Mouse (Mus musculus): ENCODE results near the gene Tubb3.
"Not testable (repeated sequence)": the region's sequence is repeated elsewhere in the genome, so short reads cannot be mapped to it uniquely, and the experiment has no call there.

Tubb3 gene

GRCm38 (mm10) chr8:123412560-123413170, 1.4 kb downstream of the Tubb3 start:
- DNase-seq (ENCODE audit: low spot score) = no peak

GRCm38 (mm10) chr8:123414255-123414654, 3.0 kb downstream of the Tubb3 start:
- DNase-seq (ENCODE audit: low spot score) = no peak

- not testable (repeated sequence) for DNase-seq (ENCODE audit: low spot score)
These were observed 3.9 kb downstream of the Tubb3 start for GRCm38 (mm10) chr8:123414997-123415696.

GRCm38 (mm10) chr8:123415967-123416943, 5.0 kb downstream of the Tubb3 start:
- no peak for DNase-seq (ENCODE audit: low spot score)

- DNase-seq (ENCODE audit: low spot score) = no peak
These were observed 5.8 kb downstream of the Tubb3 start for GRCm38 (mm10) chr8:123416944-123417555.

- no peak for DNase-seq (ENCODE audit: low spot score)
These were observed 8.5 kb downstream of the Tubb3 start for GRCm38 (mm10) chr8:123419711-123420110.

- no peak for DNase-seq (ENCODE audit: low spot score)
These were observed 9.5 kb downstream of the Tubb3 start for GRCm38 (mm10) chr8:123420525-123421281.

DNA sequence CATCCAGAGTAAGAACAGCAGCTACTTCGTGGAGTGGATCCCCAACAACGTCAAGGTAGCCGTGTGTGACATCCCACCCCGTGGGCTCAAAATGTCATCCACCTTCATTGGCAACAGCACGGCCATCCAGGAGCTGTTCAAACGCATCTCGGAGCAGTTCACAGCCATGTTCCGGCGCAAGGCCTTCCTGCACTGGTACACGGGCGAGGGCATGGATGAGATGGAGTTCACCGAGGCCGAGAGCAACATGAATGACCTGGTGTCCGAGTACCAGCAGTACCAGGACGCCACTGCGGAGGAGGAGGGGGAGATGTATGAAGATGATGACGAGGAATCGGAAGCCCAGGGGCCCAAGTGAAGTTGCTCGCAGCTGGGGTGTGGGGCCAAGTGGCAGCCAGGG, 10.1 kb downstream of the Tubb3 start:
- DNase-seq (ENCODE audit: low spot score) = no peak

DNA sequence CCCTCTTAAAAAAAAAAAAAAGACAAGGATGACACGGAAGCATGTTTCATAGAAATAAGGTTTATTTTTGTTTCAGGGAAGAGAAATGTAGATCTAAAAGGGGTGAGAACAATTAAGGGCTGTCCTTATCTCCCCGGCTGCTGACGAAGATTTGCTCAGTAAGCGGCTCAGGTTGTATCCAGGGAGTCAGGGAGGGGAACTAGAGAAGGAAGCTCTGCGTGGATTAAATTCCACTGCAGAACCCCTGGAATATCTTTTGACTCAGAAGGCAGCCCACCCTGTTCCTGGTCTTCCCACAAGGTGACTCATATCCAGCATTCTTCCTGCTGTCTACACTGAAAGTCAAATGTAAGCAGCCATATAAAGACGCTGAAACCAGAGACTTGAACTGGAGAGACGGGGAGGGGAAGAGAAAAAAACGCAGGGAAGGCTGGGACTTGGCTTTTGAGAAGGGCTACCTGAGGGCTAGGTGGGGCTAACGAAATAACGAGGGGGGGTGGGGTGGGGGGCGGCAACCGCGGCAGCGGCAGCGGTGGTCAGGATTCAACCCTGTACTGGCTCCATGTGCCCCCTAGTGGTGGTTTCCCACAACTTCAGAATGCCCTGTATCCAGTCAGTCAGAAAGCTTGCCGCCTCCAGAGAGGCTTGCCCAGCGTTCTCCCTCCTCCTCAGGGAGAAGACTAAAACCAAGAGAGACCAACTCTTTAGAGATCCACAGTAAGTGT, 11.0 kb downstream of the Tubb3 start:
- no peak for DNase-seq (ENCODE audit: low spot score)

DNA sequence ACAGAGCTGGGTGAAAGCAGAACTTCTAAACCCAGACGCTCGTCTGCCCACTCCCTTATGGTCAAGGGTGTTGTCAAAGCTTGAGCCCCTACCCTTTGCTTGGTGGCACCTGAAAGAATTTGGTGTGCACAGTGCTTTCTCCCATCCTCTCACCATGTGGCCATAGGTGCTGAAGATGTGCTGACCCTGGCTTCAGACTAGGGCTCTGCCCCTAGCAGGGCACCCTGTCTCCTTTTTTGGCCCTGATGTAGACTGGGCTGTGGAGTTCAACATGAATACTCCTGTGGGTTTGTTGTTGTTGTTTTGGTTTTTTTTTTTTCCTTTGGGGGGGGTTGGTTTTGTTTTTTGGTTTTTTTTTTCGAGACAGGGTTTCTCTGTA, 11.5 kb downstream of the Tubb3 start:
- DNase-seq (ENCODE audit: low spot score) = no peak

GRCm38 (mm10) chr8:123423441-123423840, 12.2 kb downstream of the Tubb3 start, which contains the start of gene Def8:
TSS of gene Def8 (plus strand) at chr8:123423527.
- no peak for DNase-seq (ENCODE audit: low spot score)

GRCm38 (mm10) chr8:123426511-123427509, 15.6 kb downstream of the Tubb3 start:
- DNase-seq (ENCODE audit: low spot score) = no peak

DNA sequence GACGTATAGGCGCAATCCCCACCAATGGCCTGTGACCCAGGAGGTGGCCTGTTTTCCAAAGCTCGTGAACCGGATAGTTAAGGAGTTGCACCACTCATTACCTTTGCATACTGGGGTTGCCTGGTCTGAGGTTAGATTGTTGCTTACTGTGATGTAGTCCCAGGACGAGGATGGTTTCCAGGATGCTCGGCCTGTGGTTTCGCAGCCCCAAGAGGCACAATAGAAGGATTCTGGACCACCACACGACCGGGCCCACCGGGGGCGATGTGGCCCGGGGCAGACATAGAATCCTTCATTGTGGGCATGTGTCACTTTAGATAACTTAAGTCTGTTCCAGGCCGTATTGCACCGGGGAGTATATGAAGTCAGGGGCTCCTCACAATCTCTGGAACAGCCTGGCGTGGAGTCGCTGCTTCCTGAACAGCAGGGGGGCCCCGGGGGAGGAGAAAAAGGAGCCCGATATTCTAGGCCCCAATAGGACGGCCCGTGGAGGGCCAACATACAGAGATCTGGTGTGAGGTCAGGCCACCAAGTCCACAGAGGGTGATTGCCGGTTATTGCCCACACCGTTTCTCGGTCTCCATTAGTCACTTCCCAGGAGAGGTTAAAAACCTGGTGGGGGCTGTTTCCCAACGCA, 16.5 kb downstream of the Tubb3 start:
- no peak for DNase-seq (ENCODE audit: low spot score)

DNA sequence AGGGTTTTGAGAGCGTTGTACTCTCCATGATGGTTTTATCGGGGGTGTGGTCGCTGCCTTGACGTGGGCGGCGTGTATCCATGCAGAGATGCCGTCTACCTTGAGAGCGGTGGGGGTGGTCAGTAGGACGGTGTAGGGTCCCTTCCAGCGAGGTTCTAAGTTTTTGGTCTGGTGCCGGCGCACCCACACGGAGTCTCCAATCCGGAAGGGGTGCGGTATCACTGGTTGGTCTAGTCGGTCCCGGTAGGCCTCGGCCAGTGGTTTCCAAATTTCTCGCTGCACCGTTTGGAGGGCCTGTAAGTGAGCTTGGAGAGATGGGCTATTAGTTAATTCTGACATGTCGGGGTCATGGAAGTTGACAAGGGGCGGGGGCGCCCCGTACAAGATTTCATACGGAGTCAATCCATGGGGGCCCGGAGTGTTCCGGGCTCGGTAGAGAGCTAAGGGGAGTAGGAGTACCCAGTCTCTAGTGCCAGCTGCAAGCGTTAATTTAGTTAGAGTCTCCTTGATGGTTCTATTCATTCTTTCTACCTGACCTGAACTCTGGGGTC, 17.2 kb downstream of the Tubb3 start:
- DNase-seq (ENCODE audit: low spot score) = no peak

GRCm38 (mm10) chr8:123428939-123429721, 17.9 kb downstream of the Tubb3 start:
- no peak for DNase-seq (ENCODE audit: low spot score)

- not testable (repeated sequence) for DNase-seq (ENCODE audit: low spot score)
These were observed 18.4 kb downstream of the Tubb3 start for GRCm38 (mm10) chr8:123429722-123430013.

- DNase-seq (ENCODE audit: low spot score) = not testable (repeated sequence)
These were observed 19.7 kb downstream of the Tubb3 start for GRCm38 (mm10) chr8:123430936-123431335.
